Mouse (Mus musculus): ENCODE measurements around the gene Nfkbib. TPM values are rescaled to one million over a fixed set of nuclear protein-coding genes. Genes with fewer than 3 reads are reported as not detected.

Gene Nfkbib
- polyA plus RNA-seq, 1 experiment from 2014 or later, result 43.1 TPM

GRCm38 (mm10) chr7:28795832-28796231, 28.5 kb upstream of the Nfkbib start:
- Histone ChIP-seq H3K4me3 (peak overlapping the region; percentile 62), H3K36me3 (peaks cover 15% of the 10 kb centered on the region; the same call in 1 of the 2 replicates), H3K27me3 (replicated peaks) (no peaks in the 10 kb centered on the region; the same call in 1 of the 2 replicates), H3K9me3 (replicated peaks) (no peaks in the 10 kb centered on the region), H3K27ac (peak overlapping the region; percentile 72), H3K4me2 (peak overlapping the region; percentile 87), H3K9ac (peak overlapping the region; percentile 76), H3K4me1 (peaks cover 35% of the 10 kb centered on the region)
- ATAC-seq, result no peak
- WGBS (ENCODE audit: insufficient replicate concordance), result 19% methylated on average over 15 of the region's 15 CpGs

- ATAC-seq, result no peak
- Histone ChIP-seq H3K27me3 (replicated peaks) (no peaks in the 10 kb centered on the region; the same call in 1 of the 2 replicates), H3K36me3 (peaks cover 15% of the 10 kb centered on the region; the same call in 1 of the 2 replicates), H3K4me1 (peaks cover 39% of the 10 kb centered on the region), H3K9ac (no peak overlapping the region), H3K4me3 (no peak overlapping the region), H3K4me2 (no peak overlapping the region), H3K9me3 (replicated peaks) (no peaks in the 10 kb centered on the region), H3K27ac (no peak overlapping the region)
- 71% methylated on average over 3 of the region's 3 CpGs for WGBS (ENCODE audit: insufficient replicate concordance)
Measured at GRCm38 (mm10) chr7:28794496-28794895, 27.2 kb upstream of the Nfkbib start.

- H3K27me3 ChIP-seq (replicated peaks), result no peaks in the 10 kb centered on the region; the same call in 1 of the 2 replicates
- no peak for ATAC-seq
- H3K27ac ChIP-seq, result no peak overlapping the region
- WGBS (ENCODE audit: insufficient replicate concordance), result 11% methylated on average over 2 of the region's 2 CpGs
- no peaks in the 10 kb centered on the region for H3K9me3 ChIP-seq (replicated peaks)
- H3K4me3 ChIP-seq, result no peak overlapping the region
- peaks cover 45% of the 10 kb centered on the region for H3K4me1 ChIP-seq
- no peak overlapping the region for H3K4me2 ChIP-seq
- no peak overlapping the region for H3K9ac ChIP-seq
- H3K36me3 ChIP-seq, result peaks cover 11% of the 10 kb centered on the region; the same call in 1 of the 2 replicates
Measured at GRCm38 (mm10) chr7:28793834-28794233, 26.5 kb upstream of the Nfkbib start.

GRCm38 (mm10) chr7:28792391-28793185, 25.3 kb upstream of the Nfkbib start:
- WGBS (ENCODE audit: insufficient replicate concordance), result 67% methylated on average over 14 of the region's 14 CpGs
- ATAC-seq, result no peak
- H3K9ac ChIP-seq, result no peak overlapping the region

GRCm38 (mm10) chr7:28791706-28792105, 24.4 kb upstream of the Nfkbib start:
- H3K4me2 ChIP-seq, result no peak overlapping the region
- no peak overlapping the region for H3K4me3 ChIP-seq
- H3K27me3 ChIP-seq (replicated peaks), result no peaks in the 10 kb centered on the region; the same call in 1 of the 2 replicates
- H3K36me3 ChIP-seq, result 0 out of 2 replicates have a peak, but pooled peaks cover 7% of the 10 kb centered on the region
- no peak overlapping the region for H3K27ac ChIP-seq
- no peak overlapping the region for H3K9ac ChIP-seq
- no peak for ATAC-seq
- no peaks in the 10 kb centered on the region for H3K9me3 ChIP-seq (replicated peaks)
- H3K4me1 ChIP-seq, result peaks cover 43% of the 10 kb centered on the region

More at GRCm38 (mm10) chr7:28792391-28793185, 25.3 kb upstream of the Nfkbib start:
- Histone ChIP-seq H3K4me3 (no peak overlapping the region), H3K27ac (no peak overlapping the region), H3K36me3 (peaks cover 8% of the 10 kb centered on the region; the same call in 1 of the 2 replicates), H3K4me1 (peaks cover 52% of the 10 kb centered on the region), H3K9me3 (replicated peaks) (no peaks in the 10 kb centered on the region), H3K4me2 (no peak overlapping the region), H3K27me3 (replicated peaks) (no peaks in the 10 kb centered on the region; the same call in 1 of the 2 replicates)

GRCm38 (mm10) chr7:28790066-28790806, 22.9 kb upstream of the Nfkbib start:
- peaks cover 28% of the 10 kb centered on the region for H3K4me1 ChIP-seq
- no peak overlapping the region for H3K4me3 ChIP-seq
- H3K4me2 ChIP-seq, result no peak overlapping the region
- peaks cover 18% of the 10 kb centered on the region; the same call in 1 of the 2 replicates for H3K36me3 ChIP-seq
- H3K9me3 ChIP-seq (replicated peaks), result no peaks in the 10 kb centered on the region
- H3K27ac ChIP-seq, result no peak overlapping the region
- WGBS (ENCODE audit: insufficient replicate concordance), result 56% methylated on average over 8 of the region's 8 CpGs
- H3K9ac ChIP-seq, result no peak overlapping the region
- ATAC-seq, result 0 out of 2 replicates have a peak, but pooled peaks have one; percentile 27
- H3K27me3 ChIP-seq (replicated peaks), result no peaks in the 10 kb centered on the region; the same call in 1 of the 2 replicates

- no peak overlapping the region for H3K27ac ChIP-seq
- H3K36me3 ChIP-seq, result peaks cover 22% of the 10 kb centered on the region; the same call in 1 of the 2 replicates
- H3K4me2 ChIP-seq, result no peak overlapping the region
- no peaks in the 10 kb centered on the region for H3K27me3 ChIP-seq (replicated peaks)
- peaks cover 27% of the 10 kb centered on the region for H3K4me1 ChIP-seq
- H3K9me3 ChIP-seq (replicated peaks), result no peaks in the 10 kb centered on the region
- no peak overlapping the region for H3K4me3 ChIP-seq
- 0 out of 2 replicates have a peak overlapping the region, but pooled peaks have one; percentile 1 for H3K9ac ChIP-seq
- 74% methylated on average over 3 of the region's 3 CpGs for WGBS (ENCODE audit: insufficient replicate concordance)
- ATAC-seq, result no peak
Measured at GRCm38 (mm10) chr7:28789235-28789634, 21.9 kb upstream of the Nfkbib start.

GRCm38 (mm10) chr7:28788307-28789195, 21.2 kb upstream of the Nfkbib start, which contains the start of gene Rinl:
Rinl (plus strand) TSS chr7:28788969.
- peaks cover 27% of the 10 kb centered on the region for H3K4me1 ChIP-seq
- WGBS (ENCODE audit: insufficient replicate concordance), result 41% methylated on average over 5 of the region's 5 CpGs
- peaks cover 27% of the 10 kb centered on the region for H3K36me3 ChIP-seq
- H3K9me3 ChIP-seq (replicated peaks), result no peaks in the 10 kb centered on the region
- ATAC-seq, result no peak
- H3K4me2 ChIP-seq, result no peak within 1 kb of the TSS
- H3K27me3 ChIP-seq (replicated peaks), result no peaks in the 10 kb centered on the region
- H3K9ac ChIP-seq, result 0 out of 2 replicates have a peak within 1 kb of the TSS, but pooled peaks have one; percentile 1
- H3K27ac ChIP-seq, result no peak within 1 kb of the TSS
- H3K4me3 ChIP-seq, result no peak within 1 kb of the TSS

GRCm38 (mm10) chr7:28787884-28788283, 20.6 kb upstream of the Nfkbib start:
- peaks cover 33% of the 10 kb centered on the region for H3K36me3 ChIP-seq
- 90% methylated on average over 9 of the region's 9 CpGs for WGBS (ENCODE audit: insufficient replicate concordance)
- no peaks in the 10 kb centered on the region for H3K27me3 ChIP-seq (replicated peaks)
- no peak overlapping the region for H3K4me3 ChIP-seq
- H3K9me3 ChIP-seq (replicated peaks), result no peaks in the 10 kb centered on the region
- H3K27ac ChIP-seq, result no peak overlapping the region
- no peak overlapping the region for H3K9ac ChIP-seq
- no peak overlapping the region for H3K4me2 ChIP-seq
- H3K4me1 ChIP-seq, result peaks cover 27% of the 10 kb centered on the region
- ATAC-seq, result no peak

- Histone ChIP-seq H3K27me3 (replicated peaks) (no peaks in the 10 kb centered on the region), H3K4me2 (no peak overlapping the region), H3K9me3 (replicated peaks) (no peaks in the 10 kb centered on the region), H3K27ac (no peak overlapping the region), H3K4me3 (no peak overlapping the region), H3K36me3 (peaks cover 36% of the 10 kb centered on the region), H3K4me1 (peaks cover 27% of the 10 kb centered on the region), H3K9ac (no peak overlapping the region)
- ATAC-seq, result no peak
- 74% methylated on average over 5 of the region's 5 CpGs for WGBS (ENCODE audit: insufficient replicate concordance)
Measured at GRCm38 (mm10) chr7:28785161-28785560, 17.8 kb upstream of the Nfkbib start.

GRCm38 (mm10) chr7:28781261-28781663, 13.9 kb upstream of the Nfkbib start:
- Histone ChIP-seq H3K9me3 (replicated peaks) (no peaks in the 10 kb centered on the region), H3K36me3 (peaks cover 35% of the 10 kb centered on the region), H3K4me1 (peaks cover 17% of the 10 kb centered on the region), H3K9ac (no peak overlapping the region), H3K27ac (no peak overlapping the region), H3K4me3 (no peak overlapping the region), H3K27me3 (replicated peaks) (no peaks in the 10 kb centered on the region), H3K4me2 (no peak overlapping the region)
- 84% methylated on average over 8 of the region's 8 CpGs for WGBS (ENCODE audit: insufficient replicate concordance)
- no peak for ATAC-seq

Measured in liver, embryonic 12.5 days (tissue).